Mouse (Mus musculus) kidney, embryonic 16.5 days (tissue): Measurements from ENCODE around the gene Fchsd2. TPM values are rescaled to one million over a fixed set of nuclear protein-coding genes. Genes with fewer than 3 reads are reported as not detected.

Experiments
- ATAC-seq: fragments of 200-750 bp; cut with Nextera tagmentation; 2 replicates; pipeline ENCODE4 v1.8.0; 2017; ENCODE audit warnings: moderate TSS enrichment; ENCODE audit not compliant: low FRiP score, low TSS enrichment
- H3K27ac ChIP-seq: fragments of 300-500 bp; sonication (generic); 2 replicates; pipeline ENCODE4 v1.5.1; 2014; ENCODE audit warnings: low read length
- H3K27me3 ChIP-seq: fragments of 300-500 bp; sonication (generic); 2 replicates; pipeline ENCODE4 v1.6.1; 2014; ENCODE audit warnings: low read length, control low read depth, mixed read lengths; ENCODE audit not compliant: insufficient read depth
- H3K36me3 ChIP-seq: fragments of 300-500 bp; sonication (generic); 2 replicates; pipeline ENCODE4 v1.6.1; 2014; ENCODE audit warnings: low read length, control low read depth, mixed read lengths; ENCODE audit not compliant: insufficient read depth
- H3K4me1 ChIP-seq: fragments of 300-500 bp; sonication (generic); 2 replicates; pipeline ENCODE4 v1.6.1; 2014; ENCODE audit warnings: low read length, control low read depth, mixed read lengths; ENCODE audit not compliant: insufficient read depth
- H3K4me2 ChIP-seq: fragments of 300-500 bp; sonication (generic); replicated peaks from 2 replicates; pipeline ENCODE4 v1.6.1; 2014; ENCODE audit warnings: low read depth, low read length
- H3K4me3 ChIP-seq: fragments of 300-500 bp; sonication (generic); 2 replicates; pipeline ENCODE4 v1.5.1; 2014; ENCODE audit warnings: mild to moderate bottlenecking, low read length
- H3K9ac ChIP-seq: fragments of 300-500 bp; sonication (generic); replicated peaks from 2 replicates; pipeline ENCODE4 v1.6.1; 2014; ENCODE audit warnings: low read length
- H3K9me3 ChIP-seq: fragments of 300-500 bp; sonication (generic); 2 replicates; pipeline ENCODE4 v1.6.1; 2016; ENCODE audit warnings: low read length, control low read depth
- WGBS: fragments of 180-500 bp; shearing (Covaris S2); extraction: QIAGEN DNeasy Blood & Tissue Kit; methylation state at CpG from one replicate; pipeline ENCODE4 v1.1.7; 2014; 5-methylcytosine and 5-hydroxymethylcytosine counted together
- polyA plus RNA-seq: library from polyadenylated mRNA; unstranded; fragments of >200 nt; fragmentation: Nextera tagmentation; extraction: Ambion mirVana; gene quantifications from 2 replicates; pipeline ENCODE4 v1.2.1, GENCODE M21; 2015

The Fchsd2 gene
- polyA plus RNA-seq, 1 experiment from 2014 or later: 24.6 TPM

- Histone ChIP-seq H3K36me3 (no peaks in the 10 kb centered on the region), H3K4me3 (no peak overlapping the region), H3K27ac (no peak overlapping the region), H3K4me2 (no peak overlapping the region), H3K27me3 (no peaks in the 10 kb centered on the region), H3K4me1 (peaks cover 3% of the 10 kb centered on the region), H3K9me3 (no peaks in the 10 kb centered on the region), H3K9ac (no peak overlapping the region)
- ATAC-seq: no peak
- WGBS: 80% methylated on average over 5 of the region's 5 CpGs
Measured at GRCm38 (mm10) chr7:101332045-101332831, 239.6 kb downstream of the Fchsd2 start.

Other genes with a start within 250 kb of the Fchsd2 start
- 3.8 and 4.8 TPM in 2 replicates for gene Relt, start 229.4 kb upstream of the Fchsd2 start, polyA plus RNA-seq
- gene Arhgef17, start 160.8 kb upstream of the Fchsd2 start, polyA plus RNA-seq: 10.7 and 10.8 TPM in 2 replicates
- gene P2ry6, start 118.2 kb upstream of the Fchsd2 start, polyA plus RNA-seq: 4.8 and 5.2 TPM in 2 replicates
- 1.2 and 1.4 TPM in 2 replicates for gene P2ry2, start 80.0 kb upstream of the Fchsd2 start, polyA plus RNA-seq
- 23.7 TPM in 2 replicates for gene Atg16l2, start 209.4 kb downstream of the Fchsd2 start, polyA plus RNA-seq
- 57.7 and 66.8 TPM in 2 replicates for gene Stard10, start 224.2 kb downstream of the Fchsd2 start, polyA plus RNA-seq